Mouse (Mus musculus): Measurements from ENCODE around the gene Ccl11. TPM values are rescaled to one million over a fixed set of nuclear protein-coding genes. Genes with fewer than 3 reads are reported as not detected.

The Ccl11 gene
- not detected in 2 replicates for total RNA-seq (2017)

- ATAC-seq (replicated peaks in 1 of 2; ENCODE audit: insufficient read depth in 1 of 2, low FRiP score in 2 of 2, low TSS enrichment in 1 of 2, low read depth in 1 of 2, poor library complexity in 2 of 2, severe bottlenecking in 2 of 2), result no peak
Measured at GRCm38 (mm10) chr11:82057646-82058045, at the start of gene Ccl11. Gene Ccl11, plus strand, starts transcription at chr11:82057823.

DNA sequence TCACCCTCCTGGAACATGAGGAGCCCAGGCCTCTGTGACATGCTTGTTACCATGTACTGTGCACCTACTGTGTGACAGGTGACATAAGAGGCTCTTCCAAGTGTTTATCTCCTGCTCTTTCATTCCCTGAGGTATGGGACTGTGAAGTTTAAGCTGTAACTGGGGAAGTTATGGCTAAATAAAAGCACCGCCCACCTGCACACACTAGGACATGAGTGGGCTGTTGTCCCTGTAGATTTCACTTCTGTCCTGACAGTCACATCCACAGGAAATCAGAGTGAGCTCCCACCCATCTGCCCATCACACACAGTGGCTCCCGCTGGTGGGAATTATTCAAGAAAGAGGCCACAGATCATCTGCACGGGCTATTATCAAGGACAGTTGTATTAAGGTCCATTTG, 47.5 kb upstream of the Ccl11 start:
- no peak for ATAC-seq (replicated peaks in 1 of 2; ENCODE audit: insufficient read depth in 1 of 2, low FRiP score in 2 of 2, low TSS enrichment in 1 of 2, low read depth in 1 of 2, poor library complexity in 2 of 2, severe bottlenecking in 2 of 2)

- ATAC-seq (replicated peaks in 1 of 2; ENCODE audit: insufficient read depth in 1 of 2, low FRiP score in 2 of 2, low TSS enrichment in 1 of 2, low read depth in 1 of 2, poor library complexity in 2 of 2, severe bottlenecking in 2 of 2), result no peak
Measured at GRCm38 (mm10) chr11:82011411-82012193, 46.0 kb upstream of the Ccl11 start.

DNA sequence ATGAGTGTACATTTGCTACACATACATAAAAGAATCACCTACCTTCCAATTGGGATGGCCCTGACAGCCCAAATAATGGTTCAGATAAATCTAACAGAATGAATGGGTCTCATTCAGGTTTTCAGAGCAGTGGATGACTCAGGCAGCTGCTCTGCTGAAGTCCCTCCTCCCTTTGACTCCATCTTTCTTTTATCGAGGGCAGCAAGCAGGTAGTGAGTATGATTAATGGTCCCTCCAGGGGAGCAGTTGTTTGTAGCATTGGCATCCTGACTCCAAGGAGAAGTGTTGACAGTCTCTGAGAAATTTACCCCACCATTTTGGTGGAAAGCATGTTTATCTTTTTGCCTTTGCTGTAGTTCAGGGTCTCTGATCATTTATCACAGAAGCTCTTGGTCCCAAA, 43.9 kb upstream of the Ccl11 start:
- ATAC-seq (replicated peaks in 1 of 2; ENCODE audit: insufficient read depth in 1 of 2, low FRiP score in 2 of 2, low TSS enrichment in 1 of 2, low read depth in 1 of 2, poor library complexity in 2 of 2, severe bottlenecking in 2 of 2), result no peak

GRCm38 (mm10) chr11:82015066-82015465, 42.6 kb upstream of the Ccl11 start:
- peak in 1 of 2 experiments; percentile 29; a peak in 2 of 4 replicates for ATAC-seq (replicated peaks in 1 of 2; ENCODE audit: insufficient read depth in 1 of 2, low FRiP score in 2 of 2, low TSS enrichment in 1 of 2, low read depth in 1 of 2, poor library complexity in 2 of 2, severe bottlenecking in 2 of 2)

DNA sequence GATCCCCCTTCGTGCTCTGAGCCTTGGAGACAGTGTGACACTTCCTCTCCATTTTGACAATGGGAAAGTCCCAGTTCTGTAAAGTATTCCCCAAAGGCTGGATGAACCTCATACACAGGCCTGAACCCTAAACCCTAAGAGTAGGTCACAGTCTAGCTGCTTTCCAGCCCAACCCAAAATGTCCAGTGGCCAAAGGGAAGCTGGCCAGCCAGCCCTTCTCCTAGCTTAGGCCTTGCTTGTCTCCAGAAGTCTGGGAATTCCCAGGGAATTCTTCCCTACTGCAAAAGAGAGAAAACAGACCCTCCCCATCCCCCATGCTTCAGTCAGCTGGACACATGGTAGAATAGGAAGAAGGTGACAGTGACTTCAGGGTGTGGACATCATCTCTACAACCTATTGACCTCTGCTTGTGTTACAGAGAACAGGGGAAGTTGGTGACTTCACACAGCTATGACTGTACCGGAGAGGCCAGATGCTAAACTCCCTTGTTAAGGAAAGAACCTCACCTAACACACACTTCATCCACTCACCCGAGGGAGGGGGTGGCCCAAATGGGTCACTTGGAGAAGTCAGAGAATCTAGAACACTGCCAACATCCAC, 41.3 kb upstream of the Ccl11 start:
- no peak for ATAC-seq (replicated peaks in 1 of 2; ENCODE audit: insufficient read depth in 1 of 2, low FRiP score in 2 of 2, low TSS enrichment in 1 of 2, low read depth in 1 of 2, poor library complexity in 2 of 2, severe bottlenecking in 2 of 2)

- ATAC-seq (replicated peaks in 1 of 2; ENCODE audit: insufficient read depth in 1 of 2, low FRiP score in 2 of 2, low TSS enrichment in 1 of 2, low read depth in 1 of 2, poor library complexity in 2 of 2, severe bottlenecking in 2 of 2), result no peak
Measured at GRCm38 (mm10) chr11:82019389-82019788, 38.2 kb upstream of the Ccl11 start.

DNA sequence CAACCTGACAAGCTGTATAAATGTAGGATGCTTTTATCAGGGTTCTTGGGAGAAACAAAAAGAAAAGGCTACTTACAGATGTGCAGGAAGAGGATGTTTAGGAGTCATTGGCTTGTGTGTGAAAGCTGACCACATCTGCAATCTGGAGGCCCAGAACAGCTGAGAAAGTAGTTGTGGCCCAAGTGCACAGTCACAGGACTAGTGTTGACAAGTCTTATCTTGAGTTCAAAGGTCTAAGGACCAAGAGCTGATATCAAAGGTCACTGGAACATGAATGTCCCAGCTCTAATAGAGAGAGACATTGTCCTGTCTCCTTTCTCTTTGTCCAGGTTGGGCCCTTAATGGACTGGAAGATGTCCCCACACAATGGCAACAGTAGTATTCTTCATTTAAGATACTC, 37.8 kb upstream of the Ccl11 start:
- no peak for ATAC-seq (replicated peaks in 1 of 2; ENCODE audit: insufficient read depth in 1 of 2, low FRiP score in 2 of 2, low TSS enrichment in 1 of 2, low read depth in 1 of 2, poor library complexity in 2 of 2, severe bottlenecking in 2 of 2)

DNA sequence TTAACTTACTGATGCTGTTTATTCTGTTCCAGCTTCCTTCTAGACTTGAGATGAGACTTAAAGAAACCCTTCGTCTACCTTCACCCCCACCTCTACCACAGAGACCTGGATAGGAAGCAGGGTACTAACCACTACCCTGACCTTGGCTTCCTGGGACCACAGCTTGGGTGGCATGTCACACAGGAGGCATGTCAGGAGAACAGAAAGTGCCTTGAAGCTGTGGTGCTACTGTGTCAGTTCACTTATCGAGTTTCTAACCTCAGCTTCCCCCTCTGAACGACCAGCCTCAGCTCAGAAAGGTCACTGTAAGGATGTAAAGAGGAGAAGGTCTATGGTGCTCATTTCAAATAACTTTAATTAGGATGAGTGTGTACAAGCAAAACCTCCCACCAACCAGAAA, 36.2 kb upstream of the Ccl11 start:
- peak; percentile 29 to 53; a peak in 3 of 4 replicates for ATAC-seq (replicated peaks in 1 of 2; ENCODE audit: insufficient read depth in 1 of 2, low FRiP score in 2 of 2, low TSS enrichment in 1 of 2, low read depth in 1 of 2, poor library complexity in 2 of 2, severe bottlenecking in 2 of 2)

GRCm38 (mm10) chr11:82022504-82023056, 35.0 kb upstream of the Ccl11 start:
- ATAC-seq (replicated peaks in 1 of 2; ENCODE audit: insufficient read depth in 1 of 2, low FRiP score in 2 of 2, low TSS enrichment in 1 of 2, low read depth in 1 of 2, poor library complexity in 2 of 2, severe bottlenecking in 2 of 2), result no peak

DNA sequence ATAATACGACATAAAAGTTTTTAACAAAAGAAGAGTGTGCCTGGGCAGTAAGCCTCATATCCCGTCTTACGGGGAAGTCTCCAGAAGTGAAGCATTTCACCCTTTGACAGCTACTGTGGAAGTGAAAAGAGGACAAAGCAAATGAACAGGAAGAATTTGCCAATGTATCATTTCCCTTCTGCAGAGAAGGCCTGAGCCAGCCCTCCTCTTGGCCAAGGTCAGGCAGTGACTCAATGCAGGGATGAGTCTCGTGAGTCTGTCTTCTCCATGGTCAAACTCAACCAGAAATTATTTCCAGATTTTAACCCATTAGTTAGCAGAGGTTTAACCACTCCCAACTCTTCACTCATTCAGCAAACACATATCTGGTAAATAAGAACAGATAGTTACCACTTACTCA, 33.9 kb upstream of the Ccl11 start:
- ATAC-seq (replicated peaks in 1 of 2; ENCODE audit: insufficient read depth in 1 of 2, low FRiP score in 2 of 2, low TSS enrichment in 1 of 2, low read depth in 1 of 2, poor library complexity in 2 of 2, severe bottlenecking in 2 of 2), result no peak

GRCm38 (mm10) chr11:82030171-82030570, 27.5 kb upstream of the Ccl11 start:
- ATAC-seq (replicated peaks in 1 of 2; ENCODE audit: insufficient read depth in 1 of 2, low FRiP score in 2 of 2, low TSS enrichment in 1 of 2, low read depth in 1 of 2, poor library complexity in 2 of 2, severe bottlenecking in 2 of 2), result no peak

DNA sequence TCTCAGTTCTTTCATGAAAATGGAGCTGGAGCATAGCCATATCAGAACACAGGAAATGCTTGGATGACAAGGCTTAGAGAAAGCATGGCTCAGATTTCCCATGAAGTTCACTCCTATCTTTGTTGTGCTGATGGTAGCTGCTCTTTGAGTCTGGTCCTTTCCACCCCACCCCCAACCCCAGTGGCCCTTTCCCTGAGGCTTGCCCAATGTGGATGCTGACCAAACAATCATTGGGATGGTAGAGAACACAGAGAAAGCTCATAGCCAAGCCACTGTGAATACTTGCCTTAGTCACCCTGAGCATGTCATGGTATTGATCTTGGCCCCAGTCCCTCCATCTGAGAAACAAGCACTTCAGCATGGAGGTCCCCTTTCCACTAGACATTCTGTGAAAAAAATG, 25.5 kb upstream of the Ccl11 start:
- no peak for ATAC-seq (replicated peaks in 1 of 2; ENCODE audit: insufficient read depth in 1 of 2, low FRiP score in 2 of 2, low TSS enrichment in 1 of 2, low read depth in 1 of 2, poor library complexity in 2 of 2, severe bottlenecking in 2 of 2)

DNA sequence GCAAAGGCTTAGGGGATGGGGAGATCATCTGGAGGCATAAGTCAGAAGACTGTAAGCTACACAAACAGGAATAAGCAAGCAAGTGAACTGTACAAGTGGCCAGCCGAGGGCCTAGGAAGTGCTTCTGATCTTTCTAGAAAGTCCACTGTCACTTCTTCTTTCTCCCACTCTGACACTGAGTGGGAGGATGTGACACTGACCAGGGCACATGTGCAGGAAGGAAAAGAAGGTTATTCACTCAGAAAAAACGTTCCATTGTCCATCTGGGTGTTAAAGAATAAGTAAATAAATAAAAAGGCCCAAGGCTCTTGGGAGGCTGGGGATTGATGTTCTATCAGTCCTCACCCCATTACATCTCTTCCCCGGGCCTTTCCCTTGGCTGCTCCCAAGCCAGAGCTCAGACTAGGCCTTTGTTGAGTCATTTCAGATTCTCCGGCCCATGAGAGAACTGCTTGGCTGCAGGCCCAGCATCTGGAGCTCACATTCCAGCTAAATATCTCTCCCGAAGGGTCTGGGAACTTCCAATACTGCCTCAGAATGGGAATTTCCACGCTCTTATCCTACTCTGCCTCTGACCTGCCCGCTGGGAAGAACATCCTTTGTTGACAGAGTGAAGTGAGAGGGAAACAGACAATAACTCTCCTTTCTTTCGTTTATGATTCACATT, 24.8 kb upstream of the Ccl11 start:
- no peak for ATAC-seq (replicated peaks in 1 of 2; ENCODE audit: insufficient read depth in 1 of 2, low FRiP score in 2 of 2, low TSS enrichment in 1 of 2, low read depth in 1 of 2, poor library complexity in 2 of 2, severe bottlenecking in 2 of 2)

DNA sequence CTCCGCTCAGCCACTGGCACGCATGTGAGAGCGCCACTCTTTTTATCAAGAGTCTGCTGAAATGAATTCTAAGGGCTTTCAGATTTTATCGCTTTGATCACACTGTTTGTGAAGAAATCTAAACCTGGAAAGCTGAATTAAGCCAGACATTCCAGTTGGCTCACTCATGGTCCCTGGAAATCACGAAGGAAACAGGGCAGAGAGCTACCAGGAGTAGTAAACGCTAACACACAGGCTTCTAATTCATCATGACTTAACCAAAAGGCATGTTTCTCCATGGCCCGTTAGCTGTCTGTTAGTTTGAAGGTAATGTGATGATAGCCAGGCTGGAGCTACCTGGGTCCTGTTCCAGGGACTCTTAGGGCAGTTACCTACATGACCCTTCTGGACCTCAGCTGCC, 23.2 kb upstream of the Ccl11 start:
- ATAC-seq (replicated peaks in 1 of 2; ENCODE audit: insufficient read depth in 1 of 2, low FRiP score in 2 of 2, low TSS enrichment in 1 of 2, low read depth in 1 of 2, poor library complexity in 2 of 2, severe bottlenecking in 2 of 2), result no peak

GRCm38 (mm10) chr11:82035356-82035755, 22.3 kb upstream of the Ccl11 start, which contains the start of gene Ccl2:
Gene Ccl2, plus strand, starts transcription at chr11:82035571.
- ATAC-seq (replicated peaks in 1 of 2; ENCODE audit: insufficient read depth in 1 of 2, low FRiP score in 2 of 2, low TSS enrichment in 1 of 2, low read depth in 1 of 2, poor library complexity in 2 of 2, severe bottlenecking in 2 of 2), result peak; percentile 92

DNA sequence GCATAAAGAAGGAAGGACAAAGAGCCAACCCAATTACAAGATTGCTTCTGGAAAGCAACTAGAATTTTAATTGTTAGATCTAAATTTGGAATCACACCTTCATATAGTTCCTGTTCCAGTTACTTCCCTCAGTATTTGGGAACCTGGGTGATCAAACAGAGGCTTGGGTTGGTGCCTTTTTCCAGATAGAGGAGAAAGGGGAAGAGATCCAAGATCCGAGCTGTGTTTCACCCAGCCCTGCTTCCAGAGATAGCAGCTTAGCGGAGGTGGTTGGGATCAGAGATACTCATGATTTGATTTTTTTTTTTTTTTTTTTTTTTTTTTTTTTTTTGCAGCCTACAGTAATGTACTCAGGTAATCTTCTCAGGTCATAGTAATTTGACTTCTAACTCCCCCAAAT, 21.8 kb upstream of the Ccl11 start:
- ATAC-seq (replicated peaks in 1 of 2; ENCODE audit: insufficient read depth in 1 of 2, low FRiP score in 2 of 2, low TSS enrichment in 1 of 2, low read depth in 1 of 2, poor library complexity in 2 of 2, severe bottlenecking in 2 of 2), result no peak

DNA sequence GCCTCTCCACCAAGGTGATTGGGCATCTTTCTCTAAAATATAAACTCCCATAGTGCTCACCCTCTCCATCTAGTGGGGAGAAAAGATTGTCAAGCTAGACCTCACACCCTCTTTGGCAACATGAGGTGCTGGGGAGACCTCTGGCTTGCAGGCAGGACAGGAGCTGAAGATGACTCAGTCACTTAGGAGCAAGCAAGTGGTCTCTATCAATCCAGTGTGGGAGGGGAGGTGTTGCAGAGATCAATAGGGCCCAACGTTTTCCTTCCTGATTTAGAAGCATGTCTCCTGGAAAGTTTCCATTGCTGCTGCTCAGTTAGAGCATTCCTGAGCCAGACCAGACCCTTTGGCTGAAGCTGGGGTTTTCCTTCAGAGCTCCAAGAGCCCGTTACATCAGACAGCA, 19.1 kb upstream of the Ccl11 start, which contains the start of gene Gm17268:
TSS of gene Gm17268 (minus strand) at position 28 of the 400 bp plus-strand sequence.
- ATAC-seq (replicated peaks in 1 of 2; ENCODE audit: insufficient read depth in 1 of 2, low FRiP score in 2 of 2, low TSS enrichment in 1 of 2, low read depth in 1 of 2, poor library complexity in 2 of 2, severe bottlenecking in 2 of 2), result no peak

Data from hematopoietic stem cell, adult 5-6 weeks (primary cell).